Mouse (Mus musculus) bone marrow, adult 2 months (tissue): Measurements from ENCODE around the gene Armc3.

Experiments used
- CTCF ChIP-seq: fragments of 200-500 bp; IDR thresholded peaks from 2 replicates; pipeline ENCODE4 v1.5.1; 2011; ENCODE audit warnings: low read length, control low read depth; ENCODE audit not compliant: control insufficient read depth, insufficient read depth
- POLR2A ChIP-seq: fragments of 200-500 bp; IDR thresholded peaks from 2 replicates; pipeline ENCODE4 v1.6.1; 2011; ENCODE audit warnings: low read depth, mild to moderate bottlenecking, control low read depth, low read length, borderline replicate concordance; ENCODE audit not compliant: control insufficient read depth

- TF ChIP-seq POLR2A (no peak), CTCF (no peak)
Measured at GRCm38 (mm10) chr2:19292366-19292765, 93.3 kb downstream of the Armc3 start.
